Mouse (Mus musculus): ENCODE results near the gene Nectin2. TPM values are rescaled to one million over a fixed set of nuclear protein-coding genes. Genes with fewer than 3 reads are reported as not detected.
A peak's percentile ranks its signal among the peaks of the same experiment; 100 is the strongest.

Nectin2 gene
- polyA plus RNA-seq, 1 experiment, result 74.7 TPM

- TF ChIP-seq CTCF (IDR thresholded peaks at IDR 0.05; ENCODE audit: insufficient read depth, low read length) (peak; percentile 44; the same call in 1 of the 2 replicates), POLR2A (IDR thresholded peaks at IDR 0.05; ENCODE audit: borderline replicate concordance, extremely low read depth, low read depth, low read length) (no peak)
- DNase-seq, result no peak
- Histone ChIP-seq H3K4me1 (ENCODE audit: control insufficient read depth, insufficient read depth, low read length) (peaks cover 6% of the 10 kb centered on the region), H3K4me3 (replicated peaks; ENCODE audit: extremely low read depth, low read depth, low read length) (no peak overlapping the region)
- 83% methylated on average over 3 of the region's 3 CpGs for WGBS
Measured at GRCm38 (mm10) chr7:19738771-19739170, 11.5 kb downstream of the Nectin2 start.

GRCm38 (mm10) chr7:19736389-19737057, 13.8 kb downstream of the Nectin2 start:
- H3K4me1 ChIP-seq (ENCODE audit: control insufficient read depth, insufficient read depth, low read length), result peaks cover 3% of the 10 kb centered on the region; the same call in 1 of the 2 replicates
- DNase-seq, result no peak
- 65% methylated on average over 16 of the region's 16 CpGs for whole genome bisulfite sequencing

GRCm38 (mm10) chr7:19734178-19734666, 16.1 kb downstream of the Nectin2 start:
- H3K4me3 ChIP-seq (replicated peaks; ENCODE audit: extremely low read depth, low read depth, low read length), result no peak overlapping the region
- 78% methylated on average over 10 of the region's 10 CpGs for WGBS
- TF ChIP-seq CTCF (IDR thresholded peaks at IDR 0.05; ENCODE audit: insufficient read depth, low read length) (no peak), POLR2A (IDR thresholded peaks at IDR 0.05; ENCODE audit: borderline replicate concordance, extremely low read depth, low read depth, low read length) (no peak)
- DNase-seq, result no peak
- H3K4me1 ChIP-seq (ENCODE audit: control insufficient read depth, insufficient read depth, low read length), result no peaks in the 10 kb centered on the region

More at GRCm38 (mm10) chr7:19736389-19737057, 13.8 kb downstream of the Nectin2 start:
- no peak overlapping the region for H3K4me3 ChIP-seq (replicated peaks; ENCODE audit: extremely low read depth, low read depth, low read length)
- TF ChIP-seq POLR2A (IDR thresholded peaks at IDR 0.05; ENCODE audit: borderline replicate concordance, extremely low read depth, low read depth, low read length), result no peak
- no peak for TF ChIP-seq CTCF (IDR thresholded peaks at IDR 0.05; ENCODE audit: insufficient read depth, low read length)

- DNase-seq, result no peak
- Histone ChIP-seq H3K4me3 (replicated peaks; ENCODE audit: extremely low read depth, low read depth, low read length) (no peak overlapping the region), H3K4me1 (ENCODE audit: control insufficient read depth, insufficient read depth, low read length) (0 out of 2 replicates have a peak, but pooled peaks cover 2% of the 10 kb centered on the region)
- WGBS, result 95% methylated on average over 4 of the region's 4 CpGs
- no peak for TF ChIP-seq POLR2A (IDR thresholded peaks at IDR 0.05; ENCODE audit: borderline replicate concordance, extremely low read depth, low read depth, low read length)
- no peak for TF ChIP-seq CTCF (IDR thresholded peaks at IDR 0.05; ENCODE audit: insufficient read depth, low read length)
Measured at GRCm38 (mm10) chr7:19726541-19726940, 23.7 kb downstream of the Nectin2 start.

- TF ChIP-seq POLR2A (IDR thresholded peaks at IDR 0.05; ENCODE audit: borderline replicate concordance, extremely low read depth, low read depth, low read length) (no peak), CTCF (IDR thresholded peaks at IDR 0.05; ENCODE audit: insufficient read depth, low read length) (no peak)
- 0 out of 2 replicates have a peak, but pooled peaks cover 2% of the 10 kb centered on the region for H3K4me1 ChIP-seq (ENCODE audit: control insufficient read depth, insufficient read depth, low read length)
- H3K4me3 ChIP-seq (replicated peaks; ENCODE audit: extremely low read depth, low read depth, low read length), result no peak overlapping the region
- 67% methylated on average over 12 of the region's 12 CpGs for WGBS
- peak; percentile 65 for DNase-seq
Measured at GRCm38 (mm10) chr7:19724167-19724566, 26.1 kb downstream of the Nectin2 start.

- 52% methylated on average over 6 of the region's 6 CpGs for WGBS
- Histone ChIP-seq H3K4me1 (ENCODE audit: control insufficient read depth, insufficient read depth, low read length) (0 out of 2 replicates have a peak, but pooled peaks cover 2% of the 10 kb centered on the region), H3K4me3 (replicated peaks; ENCODE audit: extremely low read depth, low read depth, low read length) (no peak overlapping the region)
- no peak for DNase-seq
- no peak for TF ChIP-seq POLR2A (IDR thresholded peaks at IDR 0.05; ENCODE audit: borderline replicate concordance, extremely low read depth, low read depth, low read length)
- no peak for TF ChIP-seq CTCF (IDR thresholded peaks at IDR 0.05; ENCODE audit: insufficient read depth, low read length)
Measured at GRCm38 (mm10) chr7:19722754-19723195, 27.5 kb downstream of the Nectin2 start.

GRCm38 (mm10) chr7:19719200-19719599, 31.1 kb downstream of the Nectin2 start:
- 88% methylated on average over 4 of the region's 4 CpGs for WGBS
- H3K4me3 ChIP-seq (replicated peaks; ENCODE audit: extremely low read depth, low read depth, low read length), result no peak overlapping the region
- H3K4me1 ChIP-seq (ENCODE audit: control insufficient read depth, insufficient read depth, low read length), result peaks cover 5% of the 10 kb centered on the region; the same call in 1 of the 2 replicates
- TF ChIP-seq POLR2A (IDR thresholded peaks at IDR 0.05; ENCODE audit: borderline replicate concordance, extremely low read depth, low read depth, low read length) (no peak), CTCF (IDR thresholded peaks at IDR 0.05; ENCODE audit: insufficient read depth, low read length) (no peak)
- no peak for DNase-seq

- TF ChIP-seq CTCF (IDR thresholded peaks at IDR 0.05; ENCODE audit: insufficient read depth, low read length) (no peak), POLR2A (IDR thresholded peaks at IDR 0.05; ENCODE audit: borderline replicate concordance, extremely low read depth, low read depth, low read length) (no peak)
- WGBS, result 89% methylated on average over 5 of the region's 5 CpGs
- no peak for DNase-seq
- no peak overlapping the region for H3K4me3 ChIP-seq (replicated peaks; ENCODE audit: extremely low read depth, low read depth, low read length)
- peaks cover 5% of the 10 kb centered on the region; the same call in 1 of the 2 replicates for H3K4me1 ChIP-seq (ENCODE audit: control insufficient read depth, insufficient read depth, low read length)
Measured at GRCm38 (mm10) chr7:19718297-19718952, 31.9 kb downstream of the Nectin2 start.

GRCm38 (mm10) chr7:19717346-19717745, 32.9 kb downstream of the Nectin2 start:
- no peak for DNase-seq
- WGBS, result 77% methylated on average over 4 of the region's 4 CpGs
- TF ChIP-seq POLR2A (IDR thresholded peaks at IDR 0.05; ENCODE audit: borderline replicate concordance, extremely low read depth, low read depth, low read length) (no peak), CTCF (IDR thresholded peaks at IDR 0.05; ENCODE audit: insufficient read depth, low read length) (no peak)
- Histone ChIP-seq H3K4me3 (replicated peaks; ENCODE audit: extremely low read depth, low read depth, low read length) (no peak overlapping the region), H3K4me1 (ENCODE audit: control insufficient read depth, insufficient read depth, low read length) (peaks cover 3% of the 10 kb centered on the region; the same call in 1 of the 2 replicates)

Measured in lung, adult 2 months (tissue).